Mouse (Mus musculus): ENCODE measurements at regions not wholly inside any gene's neighbourhood (a gene's known extent, or its start where the extent isn't known, plus 50 kb on each side); places are given as distances from the start of the nearest gene placed in this dataset.
"Not testable (repeated sequence)": the region's sequence is repeated elsewhere in the genome, so short reads cannot be mapped to it uniquely, and the experiment has no call there.

DNA sequence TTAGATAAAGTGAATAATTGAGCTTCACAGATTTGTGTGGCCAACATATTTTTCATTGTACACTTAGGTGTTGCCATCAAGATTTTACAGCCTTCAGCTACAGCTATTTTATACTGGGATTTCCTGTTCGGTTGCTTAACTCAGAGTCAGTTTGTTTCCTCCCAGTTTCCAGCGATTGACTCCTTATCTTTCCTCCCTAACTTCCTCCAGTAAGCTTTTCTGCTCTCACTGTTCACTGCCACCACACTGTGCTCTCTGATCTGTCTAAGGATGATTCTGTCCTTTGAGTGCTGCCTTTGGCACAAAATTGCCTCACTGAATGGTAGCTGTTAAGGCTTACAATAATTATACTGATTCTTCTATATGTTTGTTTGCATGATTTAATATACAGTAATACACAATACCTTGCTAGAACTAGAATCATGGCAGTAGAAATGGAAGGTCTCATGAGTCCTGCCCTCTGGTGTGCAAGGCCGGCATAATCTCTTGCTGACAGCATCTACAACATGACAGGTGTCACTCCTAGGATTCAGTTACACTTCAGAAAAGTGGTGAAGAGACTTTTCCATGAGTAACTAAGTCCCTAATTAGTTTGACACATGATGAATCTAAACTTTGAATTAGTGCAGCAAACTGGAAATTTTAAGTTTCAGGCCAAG lies 558.0 kb upstream of the Olfr1507 start:
- DNase-seq (ENCODE audit: inconsistent age in 2 of 2, low spot score in 1 of 2) = not testable (repeated sequence)

DNA sequence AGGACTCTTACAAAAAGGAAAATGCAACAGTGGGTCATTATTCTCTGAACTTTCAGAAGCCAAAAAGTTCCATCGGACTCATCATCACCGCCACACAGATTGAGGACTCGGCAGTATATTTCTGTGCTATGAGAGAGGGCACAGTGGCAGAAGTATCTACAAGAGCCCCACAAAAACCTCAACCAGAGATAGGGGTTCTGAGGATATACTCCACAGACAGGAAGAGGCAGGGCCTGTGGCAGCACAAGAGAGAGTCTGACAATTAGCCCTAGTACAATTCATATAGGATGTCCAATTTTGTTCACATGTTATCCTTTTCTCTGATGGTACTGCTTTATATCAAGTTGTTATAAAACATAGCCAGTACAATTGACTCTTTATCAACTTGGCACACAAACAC lies 552.1 kb upstream of the Olfr1507 start:
- DNase-seq (ENCODE audit: inconsistent age in 2 of 2, low spot score in 1 of 2) = not testable (repeated sequence)

DNA sequence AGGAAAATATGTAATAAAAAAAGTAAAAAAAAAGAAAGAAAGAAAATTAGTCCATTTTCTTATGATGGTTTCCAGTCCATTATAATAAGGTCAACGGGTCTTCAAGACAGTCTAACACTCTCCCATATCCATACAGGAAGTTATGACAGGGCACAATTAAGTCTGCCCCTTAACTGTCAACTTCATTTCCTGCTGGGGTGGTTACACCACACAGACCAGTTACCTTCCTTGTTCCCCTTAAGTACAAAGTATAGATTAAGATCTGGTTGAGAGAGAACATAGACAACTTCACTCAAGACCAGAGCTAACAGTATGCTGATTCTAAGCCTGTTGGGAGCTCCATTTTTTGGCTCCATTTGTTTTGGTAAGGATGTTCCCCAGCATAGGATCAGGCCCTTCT lies 551.4 kb upstream of the Olfr1507 start:
- DNase-seq (ENCODE audit: inconsistent age in 2 of 2, low spot score in 1 of 2) = not testable (repeated sequence)

DNA sequence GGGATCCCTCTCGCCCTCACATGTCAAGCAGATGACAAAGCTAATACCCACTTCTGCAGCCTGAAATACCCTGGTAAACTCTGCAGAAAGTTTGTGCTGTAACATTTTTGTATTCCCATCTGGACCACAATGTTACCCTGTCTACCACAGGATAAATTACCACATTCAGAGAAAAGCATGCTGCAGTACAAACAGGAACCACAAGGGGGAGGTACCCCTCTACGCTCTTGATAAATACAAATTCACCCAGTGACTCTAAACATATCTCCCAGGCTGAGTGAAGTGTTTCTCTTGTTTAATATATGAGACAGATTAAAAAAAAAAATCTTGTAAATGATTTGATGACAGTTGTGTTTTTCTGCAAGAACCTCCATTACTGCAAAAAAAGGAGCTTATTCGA lies 549.8 kb upstream of the Olfr1507 start:
- DNase-seq (ENCODE audit: inconsistent age in 2 of 2, low spot score in 1 of 2) = not testable (repeated sequence)

DNA sequence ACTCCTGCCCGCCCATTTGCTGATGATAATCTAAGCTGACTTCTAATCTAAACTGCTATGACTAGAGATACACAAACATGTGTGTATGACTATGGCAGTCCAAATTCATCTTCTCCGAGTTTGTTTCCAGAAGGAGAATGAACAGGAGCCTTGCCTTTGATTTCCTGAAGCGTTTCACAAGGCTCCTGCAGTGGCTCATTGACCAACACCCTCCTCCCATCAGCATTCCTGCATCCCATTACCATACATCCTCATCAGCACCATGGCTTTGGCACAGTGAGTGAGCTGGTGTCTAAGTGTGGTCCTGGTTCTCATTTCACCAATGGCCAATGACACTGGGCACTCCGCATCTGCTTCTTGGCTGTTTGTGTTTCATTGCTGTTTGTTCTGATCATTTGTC lies 548.6 kb upstream of the Olfr1507 start:
- DNase-seq (ENCODE audit: inconsistent age in 2 of 2, low spot score in 1 of 2) = not testable (repeated sequence)

DNA sequence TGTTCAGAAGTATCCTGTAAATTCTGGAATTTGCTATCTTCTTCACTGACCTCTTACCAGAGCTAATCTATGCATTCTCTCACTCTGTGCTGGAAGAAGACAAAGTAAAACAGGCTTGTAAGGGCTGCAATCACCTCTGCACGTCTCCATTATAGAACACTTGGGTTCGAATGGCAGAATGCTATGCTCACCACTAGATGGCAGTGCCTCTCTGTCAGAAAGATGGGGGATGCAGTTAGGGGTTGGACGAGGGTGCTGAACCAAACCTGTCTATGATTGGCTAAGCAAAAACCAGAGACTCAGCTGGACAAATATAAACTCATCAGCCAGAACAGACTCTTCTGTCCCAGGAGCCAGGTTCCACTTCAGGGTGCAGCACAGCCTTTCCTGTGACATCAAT lies 546.5 kb upstream of the Olfr1507 start:
- not testable (repeated sequence) for DNase-seq (ENCODE audit: inconsistent age in 2 of 2, low spot score in 1 of 2)

DNA sequence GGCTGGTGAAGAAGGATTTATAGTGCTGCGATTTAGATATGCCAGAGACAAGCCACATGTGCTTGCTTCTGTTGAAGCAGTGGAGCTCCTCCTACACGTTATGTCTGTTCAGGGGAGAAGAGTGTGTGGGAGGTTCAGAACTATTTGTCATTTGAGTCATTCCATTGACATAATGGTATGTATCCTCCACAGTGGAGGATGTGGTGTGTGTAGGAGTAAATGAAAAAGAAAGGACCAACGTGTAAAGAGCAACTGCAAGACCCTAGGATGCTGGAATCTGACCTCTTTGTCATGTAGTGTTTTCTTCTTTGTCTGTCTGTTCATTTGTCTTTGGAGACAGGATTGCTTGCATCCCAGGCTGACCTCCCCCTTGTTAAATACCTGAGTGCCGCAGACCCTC lies 543.9 kb upstream of the Olfr1507 start:
- DNase-seq (ENCODE audit: inconsistent age in 2 of 2, low spot score in 1 of 2) = not testable (repeated sequence)

DNA sequence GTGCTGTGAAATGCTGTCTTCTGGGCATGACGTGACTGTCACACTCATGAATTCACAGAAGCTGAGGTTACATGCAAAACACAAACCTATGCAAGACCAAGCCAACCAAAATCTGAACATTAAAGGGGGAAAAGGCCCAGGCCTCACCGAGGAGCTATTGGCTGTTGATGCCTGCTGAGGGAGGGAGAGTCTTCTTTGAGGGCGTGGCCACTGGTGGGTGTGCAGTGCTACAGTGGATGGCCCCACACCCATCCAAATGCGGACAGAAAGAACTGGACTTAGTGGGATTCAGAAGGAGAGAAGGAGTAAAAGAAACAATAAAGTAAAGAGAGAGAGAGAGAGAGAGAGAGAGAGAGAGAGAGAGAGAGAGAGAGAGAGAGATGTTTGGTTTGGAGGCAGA lies 539.4 kb upstream of the Olfr1507 start:
- DNase-seq (ENCODE audit: inconsistent age in 2 of 2, low spot score in 1 of 2) = not testable (repeated sequence)

DNA sequence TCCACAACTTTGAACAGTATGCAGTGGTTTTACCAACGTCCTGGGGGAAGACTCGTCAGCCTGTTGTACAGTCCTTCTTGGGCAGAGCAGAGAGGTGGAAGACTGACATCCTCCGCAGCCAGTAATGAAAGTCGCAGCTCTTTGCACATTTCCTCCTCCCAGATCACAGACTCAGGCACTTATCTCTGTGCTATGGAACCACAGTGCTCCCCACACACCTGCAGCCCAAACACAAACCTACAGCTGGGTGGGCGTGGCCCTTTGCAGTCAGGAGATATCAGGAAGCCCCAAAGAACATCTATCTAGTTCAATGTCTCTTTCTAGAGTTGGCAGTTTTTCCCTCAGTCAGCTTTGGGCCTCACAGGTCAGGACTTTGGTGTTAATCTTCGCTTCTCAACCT lies 537.7 kb upstream of the Olfr1507 start:
- not testable (repeated sequence) for DNase-seq (ENCODE audit: inconsistent age in 2 of 2, low spot score in 1 of 2)

DNA sequence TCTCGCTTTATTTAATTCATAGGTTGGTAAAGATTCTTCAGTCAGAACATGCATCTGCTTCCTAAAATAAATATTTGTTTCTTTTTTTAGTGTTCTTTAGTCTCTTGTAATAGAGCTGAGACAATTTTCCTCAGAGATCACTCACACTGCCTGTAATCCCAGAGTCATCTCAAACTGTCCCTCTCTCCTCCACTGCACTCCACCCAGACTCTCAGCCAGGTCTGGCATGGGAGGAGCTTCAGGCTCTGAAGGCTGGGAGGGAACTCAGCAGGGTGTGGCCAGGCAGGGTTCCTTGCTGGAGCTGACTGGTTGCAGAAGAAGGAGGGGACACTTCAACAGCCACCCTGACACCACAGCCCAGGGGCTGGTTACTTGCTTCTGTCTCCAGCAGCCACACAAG lies 536.9 kb upstream of the Olfr1507 start:
- not testable (repeated sequence) for DNase-seq (ENCODE audit: inconsistent age in 2 of 2, low spot score in 1 of 2)

DNA sequence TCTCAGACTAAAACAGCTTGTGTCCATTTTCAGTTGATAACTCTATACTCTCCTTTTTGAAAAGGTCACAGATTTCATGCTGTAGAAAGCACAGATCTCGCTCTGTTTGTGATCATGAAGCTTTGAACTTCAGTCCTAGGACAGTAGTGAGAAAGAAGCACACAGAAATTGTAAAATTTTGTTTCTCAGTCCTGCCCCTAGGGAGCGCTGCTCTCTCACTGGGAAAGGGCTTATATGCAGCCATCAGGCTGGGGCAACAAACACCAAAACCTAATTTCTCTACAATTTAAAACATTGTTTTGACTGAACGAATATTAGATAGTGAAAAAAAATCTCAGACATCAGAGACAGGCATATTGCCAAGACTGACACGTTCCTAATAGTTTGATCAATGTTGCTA lies 534.7 kb upstream of the Olfr1507 start:
- DNase-seq (ENCODE audit: inconsistent age in 2 of 2, low spot score in 1 of 2) = not testable (repeated sequence)

DNA sequence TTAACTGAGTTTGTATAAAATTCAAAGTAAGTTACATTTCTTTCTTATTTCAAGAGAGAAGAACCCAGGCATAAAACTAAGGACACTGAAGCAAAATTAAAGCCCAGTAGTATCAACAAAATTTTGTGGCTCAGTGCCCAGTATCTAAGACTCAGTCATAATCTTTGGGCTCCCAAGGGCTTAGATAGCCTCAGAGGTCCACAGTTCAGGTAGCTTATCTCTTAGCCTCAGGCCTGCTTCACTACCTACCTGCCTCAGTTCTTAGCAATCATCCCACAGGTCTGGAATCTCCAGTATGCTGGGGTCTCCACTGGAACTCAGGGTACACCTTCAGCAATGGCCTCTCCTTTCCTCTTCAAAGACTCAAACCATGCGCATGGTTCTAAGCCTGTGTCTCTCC lies 531.4 kb upstream of the Olfr1507 start:
- not testable (repeated sequence) for DNase-seq (ENCODE audit: inconsistent age in 2 of 2, low spot score in 1 of 2)

DNA sequence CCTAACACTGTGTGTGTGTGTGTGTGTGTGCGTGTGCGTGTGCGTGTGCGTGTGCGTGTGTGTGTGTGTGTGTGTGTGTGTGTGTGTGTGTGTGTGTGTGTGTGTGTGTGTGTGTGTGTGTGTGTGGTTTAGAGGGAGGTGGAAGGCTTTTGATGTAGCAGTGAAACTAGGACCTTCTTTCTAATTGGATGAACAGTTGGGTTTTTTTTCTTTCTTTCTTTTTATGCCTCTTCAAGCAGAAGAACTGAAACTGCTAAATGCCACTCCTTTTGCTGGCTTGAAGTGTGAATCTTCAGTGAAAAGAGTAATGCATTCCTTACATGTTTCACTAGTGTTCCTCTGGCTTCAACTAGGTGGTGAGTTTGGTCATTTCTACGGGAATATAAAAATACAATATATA lies 524.6 kb upstream of the Olfr1507 start:
- not testable (repeated sequence) for DNase-seq (ENCODE audit: inconsistent age in 2 of 2, low spot score in 1 of 2)

DNA sequence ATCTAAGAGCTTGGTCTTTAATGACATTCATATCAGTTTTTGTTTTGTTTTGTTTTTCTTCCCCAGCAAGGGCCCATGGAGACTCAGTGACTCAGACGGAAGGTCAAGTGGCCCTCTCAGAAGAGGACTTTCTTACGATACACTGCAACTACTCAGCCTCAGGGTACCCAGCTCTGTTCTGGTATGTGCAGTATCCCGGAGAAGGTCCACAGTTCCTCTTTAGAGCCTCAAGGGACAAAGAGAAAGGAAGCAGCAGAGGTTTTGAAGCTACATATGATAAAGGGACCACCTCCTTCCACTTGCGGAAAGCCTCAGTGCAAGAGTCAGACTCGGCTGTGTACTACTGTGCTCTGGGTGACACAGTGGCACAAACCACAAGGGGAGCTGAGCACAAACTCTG lies 512.2 kb upstream of the Olfr1507 start:
- not testable (repeated sequence) for DNase-seq (ENCODE audit: inconsistent age in 2 of 2, low spot score in 1 of 2)

DNA sequence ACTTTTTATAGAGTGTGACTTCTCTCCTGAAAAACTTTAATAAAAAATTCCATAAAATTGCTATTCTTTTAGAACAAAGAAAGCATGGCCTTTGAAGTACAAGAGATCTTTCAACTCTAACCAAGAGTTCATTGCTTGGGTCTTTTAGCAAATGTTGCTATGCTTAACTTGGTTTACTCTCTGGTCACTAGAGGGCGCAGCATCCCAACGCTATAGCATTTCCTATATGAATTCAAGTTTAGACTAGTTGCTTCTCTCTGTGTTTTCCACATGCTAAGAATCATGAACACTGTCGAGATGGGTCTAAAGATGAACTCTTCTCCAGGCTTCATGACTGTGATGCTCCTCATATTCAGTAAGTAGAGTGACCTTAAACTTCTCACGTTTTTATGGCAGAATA lies 511.8 kb upstream of the Olfr1507 start:
- DNase-seq (ENCODE audit: inconsistent age in 2 of 2, low spot score in 1 of 2) = not testable (repeated sequence)

DNA sequence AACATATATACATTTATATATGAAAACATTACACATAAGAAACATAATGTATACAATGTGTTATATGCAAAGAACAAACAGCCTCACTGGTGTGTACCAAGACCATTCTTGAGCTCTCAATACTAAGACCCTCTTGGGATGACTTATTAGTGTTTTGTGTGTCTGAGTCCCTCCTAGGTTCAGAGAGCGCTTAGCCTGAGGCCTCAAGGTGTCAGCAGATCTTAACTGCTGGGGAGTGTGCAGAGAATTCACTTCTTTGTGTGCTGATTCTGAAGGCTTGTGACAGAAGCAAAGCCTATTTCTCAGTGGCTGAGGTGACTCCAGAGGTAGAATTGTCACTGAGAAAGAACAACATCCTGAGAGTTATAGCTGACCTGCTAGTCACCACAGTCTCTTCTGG lies 505.7 kb upstream of the Olfr1507 start:
- DNase-seq (ENCODE audit: inconsistent age in 2 of 2, low spot score in 1 of 2) = not testable (repeated sequence)

DNA sequence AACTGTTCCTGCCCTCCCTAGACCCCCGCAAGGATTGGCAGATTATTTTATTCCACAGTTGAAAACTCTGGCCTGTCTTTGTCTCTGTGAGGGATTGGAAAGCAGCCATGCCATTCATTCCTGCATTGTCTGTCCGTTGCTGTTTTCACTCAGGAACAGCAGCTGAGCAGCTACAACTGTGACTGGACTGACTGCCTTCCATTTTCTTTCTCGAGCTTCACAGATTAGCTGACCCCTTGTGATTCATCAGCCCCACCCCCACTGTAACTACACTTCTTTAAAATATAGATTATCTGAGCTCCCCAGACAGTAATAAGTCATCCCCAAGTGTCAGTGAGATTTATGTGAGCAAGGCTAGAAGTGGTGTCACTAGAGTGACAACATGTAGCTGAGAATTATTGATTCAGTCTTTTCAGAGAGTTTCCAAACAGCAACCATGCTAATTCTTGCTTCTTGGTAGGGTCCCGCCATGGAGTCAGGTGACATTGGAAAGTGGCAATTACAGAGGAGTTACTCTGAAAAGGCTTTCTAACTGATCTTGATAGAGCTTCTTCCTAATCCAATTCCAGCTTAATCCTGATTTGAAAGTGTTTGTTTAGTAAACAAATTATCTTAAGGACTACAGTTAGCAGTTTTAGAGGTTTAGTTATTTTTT lies 496.7 kb upstream of the Olfr1507 start:
- DNase-seq (ENCODE audit: inconsistent age in 2 of 2, low spot score in 1 of 2) = not testable (repeated sequence)

DNA sequence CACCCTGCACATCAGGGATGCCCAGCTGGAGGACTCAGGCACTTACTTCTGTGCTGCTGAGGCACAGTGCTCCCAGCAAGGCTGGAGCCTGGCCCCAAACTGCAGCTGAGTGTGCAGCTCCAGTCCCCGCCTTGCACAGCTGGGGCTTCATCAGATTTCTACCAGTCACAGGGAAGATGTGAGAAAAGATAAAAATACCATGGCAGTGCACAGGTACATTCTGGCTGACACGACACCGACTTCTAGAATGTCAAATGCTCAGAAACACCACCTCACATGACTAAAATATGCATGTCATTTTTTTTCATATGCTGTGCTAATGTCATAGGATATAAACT lies 495.7 kb upstream of the Olfr1507 start:
- not testable (repeated sequence) for DNase-seq (ENCODE audit: inconsistent age in 2 of 2, low spot score in 1 of 2)

DNA sequence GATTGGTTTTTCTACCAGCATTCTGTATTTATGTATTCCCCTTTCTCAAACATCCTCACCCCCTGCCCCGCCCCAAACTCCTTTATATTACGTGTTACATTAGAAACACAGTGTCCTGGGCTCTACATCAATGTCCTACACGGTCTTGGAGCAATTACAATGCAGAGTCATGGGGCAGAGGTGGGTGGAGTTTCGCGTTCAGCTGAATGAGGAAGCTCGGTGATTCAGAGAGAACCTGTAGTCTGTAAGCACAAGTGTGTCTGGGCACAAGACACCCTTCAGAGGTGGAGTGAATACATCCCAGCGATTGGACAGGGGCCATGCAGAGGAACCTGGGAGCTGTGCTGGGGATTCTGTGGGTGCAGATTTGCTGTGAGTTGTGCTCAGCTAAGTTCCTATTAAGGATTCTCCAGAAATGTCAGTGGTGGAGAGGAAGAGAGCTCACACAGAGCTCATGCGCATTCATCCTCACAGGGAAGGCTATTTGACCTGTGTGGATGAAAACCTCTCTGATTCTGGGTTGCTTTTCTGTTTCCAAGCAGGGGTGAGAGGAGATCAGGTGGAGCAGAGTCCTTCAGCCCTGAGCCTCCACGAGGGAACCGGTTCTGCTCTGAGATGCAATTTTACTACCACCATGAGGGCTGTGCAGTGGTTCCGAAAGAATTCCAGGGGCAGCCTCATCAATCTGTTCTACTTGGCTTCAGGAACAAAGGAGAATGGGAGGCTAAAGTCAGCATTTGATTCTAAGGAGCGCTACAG lies 495.2 kb upstream of the Olfr1507 start:
- not testable (repeated sequence) for DNase-seq (ENCODE audit: inconsistent age in 2 of 2, low spot score in 1 of 2)

DNA sequence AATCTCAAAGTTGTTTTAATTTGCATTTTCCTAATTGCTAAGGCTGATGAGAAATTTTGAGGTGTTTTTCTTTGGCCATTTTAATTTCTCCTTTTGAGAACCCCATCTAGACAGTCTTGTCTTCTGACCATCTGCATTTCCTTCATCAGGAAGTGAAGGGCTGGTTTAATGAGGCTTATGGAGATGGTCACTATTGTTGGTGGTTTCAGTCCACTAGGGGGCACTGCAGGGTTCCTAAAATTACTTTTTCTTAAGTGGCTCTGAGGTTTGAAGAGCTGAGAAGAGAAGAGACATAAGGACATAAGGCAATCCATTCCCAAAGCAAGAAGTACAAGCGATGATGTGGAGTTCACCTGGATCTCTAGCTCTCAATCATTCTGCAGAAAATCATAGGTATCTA lies 494.4 kb upstream of the Olfr1507 start:
- DNase-seq (ENCODE audit: inconsistent age in 2 of 2, low spot score in 1 of 2) = not testable (repeated sequence)

DNA sequence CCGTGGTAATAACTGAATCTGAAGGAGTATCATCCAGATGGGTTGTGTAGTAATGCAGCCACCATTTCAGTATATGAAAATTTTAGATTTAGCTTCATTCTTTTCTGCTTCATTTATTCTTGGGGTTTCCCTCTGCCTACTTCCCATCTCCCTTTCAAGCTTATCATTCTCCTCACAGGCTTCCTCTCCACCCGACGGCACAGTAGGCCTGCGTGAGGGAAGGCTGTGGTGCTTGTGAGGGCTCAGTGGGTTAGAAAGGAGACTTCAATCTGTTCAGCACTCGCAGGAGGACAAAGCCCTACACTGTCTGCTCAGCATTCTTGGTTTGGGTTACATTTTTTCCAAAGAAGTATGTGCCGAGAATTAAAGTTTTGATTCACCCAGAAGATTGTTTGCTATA lies 493.0 kb upstream of the Olfr1507 start:
- not testable (repeated sequence) for DNase-seq (ENCODE audit: inconsistent age in 2 of 2, low spot score in 1 of 2)
